Mouse (Mus musculus) adipocyte (in vitro differentiated cells): ENCODE measurements around the gene Abcg2.
A peak's percentile ranks its signal among the peaks of the same experiment; 100 is the strongest.

Source experiments
- DNase-seq: peaks from one replicate; pipeline ENCODE4 v3.0.0-alpha.2; 2016; ENCODE audit warnings: low spot score

Abcg2 gene

DNA sequence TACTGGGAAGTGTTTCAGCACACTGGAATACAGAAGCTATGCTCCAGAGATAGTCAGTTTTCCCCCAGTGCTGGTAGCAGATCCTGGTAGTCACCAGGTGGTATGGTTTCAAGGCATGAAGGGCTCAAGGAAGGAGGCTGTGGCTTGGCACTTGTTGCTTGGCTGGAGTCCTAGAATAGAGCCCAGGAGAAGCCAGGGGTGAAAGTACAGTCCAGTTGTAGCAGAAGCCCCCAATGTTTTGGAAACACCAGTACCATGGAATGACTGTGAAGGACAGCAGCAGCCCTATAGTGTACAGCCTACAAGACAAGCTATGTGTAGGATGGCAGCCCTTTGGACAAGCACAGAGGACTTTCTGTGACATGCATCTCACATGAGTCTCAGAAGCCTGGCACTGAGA is 54.2 kb downstream of the Abcg2 start:
- DNase-seq = no peak

- DNase-seq = no peak
Measured at GRCm38 (mm10) chr6:58639391-58639790, 55.1 kb downstream of the Abcg2 start.

DNA sequence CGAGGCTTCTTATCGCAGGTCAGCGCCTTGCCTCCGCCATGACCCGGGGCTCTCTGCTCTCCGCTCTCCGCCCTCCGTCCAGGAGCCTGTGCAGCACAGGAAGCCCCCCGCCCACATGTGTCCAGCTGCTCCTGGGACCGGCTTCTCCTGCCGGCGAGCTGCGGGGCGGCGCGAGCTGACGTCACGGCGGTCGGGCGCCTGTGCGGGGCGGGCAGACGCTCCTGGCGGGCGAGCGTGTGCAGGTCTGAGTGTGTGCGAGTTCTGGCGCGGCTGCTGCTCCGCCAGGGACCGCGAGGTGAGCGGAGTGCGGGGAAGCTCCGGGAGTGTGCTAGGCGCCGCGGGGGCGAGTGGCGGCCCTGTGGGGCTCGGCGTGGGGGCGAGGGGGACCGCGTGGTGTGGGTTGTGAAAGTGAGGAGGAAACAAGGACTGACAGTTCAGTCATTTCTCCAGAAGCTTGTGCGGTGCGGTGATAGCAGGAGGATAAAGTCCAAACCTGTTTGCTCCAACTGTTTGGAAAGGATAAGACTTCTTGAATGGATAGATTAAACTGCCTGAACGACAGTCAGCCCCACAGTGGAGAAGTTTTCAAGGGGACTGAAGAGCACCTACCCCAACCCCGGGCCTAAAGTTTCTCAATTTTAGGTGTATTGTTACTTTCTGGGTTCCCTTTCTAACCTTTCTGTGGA is 56.2 kb downstream of the Abcg2 start:
- DNase-seq = peak; percentile 36

GRCm38 (mm10) chr6:58641056-58641799 is 56.9 kb downstream of the Abcg2 start:
- no peak for DNase-seq

- no peak for DNase-seq
Measured at GRCm38 (mm10) chr6:58642191-58642590, 57.9 kb downstream of the Abcg2 start.

DNA sequence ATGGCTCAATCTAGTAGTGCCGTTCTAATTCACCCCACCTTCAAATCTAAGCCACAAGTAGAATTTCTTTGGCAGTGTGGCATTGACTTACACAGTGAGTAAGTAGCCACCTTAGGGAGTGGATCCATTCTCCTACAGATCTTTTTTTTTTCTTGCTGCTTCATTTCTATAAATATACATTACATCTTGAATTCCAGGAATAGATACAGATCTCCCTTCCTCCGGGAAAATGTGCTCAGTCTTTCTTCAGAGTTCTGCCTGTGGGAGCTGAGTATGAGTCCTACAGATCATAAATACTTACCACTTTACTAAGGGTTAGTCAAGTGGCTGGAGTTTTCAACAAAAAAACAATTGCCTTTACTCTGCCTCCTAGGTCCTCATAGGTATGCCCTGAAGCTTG is 60.3 kb downstream of the Abcg2 start:
- DNase-seq = no peak

- DNase-seq = no peak
Measured at GRCm38 (mm10) chr6:58648100-58648749, 63.9 kb downstream of the Abcg2 start.

DNA sequence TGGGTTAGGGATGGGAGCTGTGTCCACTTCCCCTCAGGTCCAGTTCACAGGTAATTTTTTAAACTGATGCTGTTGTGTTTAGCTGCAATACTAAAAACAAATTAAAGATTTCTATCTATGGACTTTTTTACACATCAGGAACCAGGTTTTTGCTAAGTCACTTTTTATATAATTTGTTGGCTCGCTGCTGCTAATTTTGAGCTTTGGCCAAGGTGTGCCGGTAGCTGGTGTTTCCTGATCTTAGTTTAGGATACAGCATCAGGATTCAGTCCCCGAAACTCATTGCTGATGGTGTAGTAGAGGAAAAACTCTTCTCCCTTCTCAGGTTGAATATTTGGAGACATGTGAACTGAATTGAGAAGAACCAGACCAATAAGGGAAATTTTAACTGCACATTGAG is 65.8 kb downstream of the Abcg2 start:
- no peak for DNase-seq

DNA sequence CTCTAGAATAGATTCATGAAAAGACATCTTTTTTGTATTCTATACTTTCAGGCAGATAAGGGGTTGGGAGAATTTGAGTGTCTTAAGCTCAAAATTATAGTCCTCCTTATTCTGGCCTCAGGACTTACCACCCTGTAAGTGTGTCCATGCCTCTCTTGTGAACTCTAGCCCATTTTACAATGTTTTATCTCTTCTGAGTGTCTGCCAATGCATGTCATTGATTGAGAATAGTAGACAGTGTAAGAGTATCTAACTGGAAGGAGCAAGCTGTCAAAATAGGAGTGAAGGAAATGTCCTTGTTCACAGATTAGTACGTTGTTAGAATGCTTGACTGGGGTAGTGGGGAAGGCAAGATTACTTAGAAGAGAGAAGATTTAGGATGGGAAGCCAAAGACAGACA is 66.7 kb downstream of the Abcg2 start:
- peak; percentile 59 for DNase-seq

GRCm38 (mm10) chr6:58660951-58661575 is 76.7 kb downstream of the Abcg2 start:
- no peak for DNase-seq

DNA sequence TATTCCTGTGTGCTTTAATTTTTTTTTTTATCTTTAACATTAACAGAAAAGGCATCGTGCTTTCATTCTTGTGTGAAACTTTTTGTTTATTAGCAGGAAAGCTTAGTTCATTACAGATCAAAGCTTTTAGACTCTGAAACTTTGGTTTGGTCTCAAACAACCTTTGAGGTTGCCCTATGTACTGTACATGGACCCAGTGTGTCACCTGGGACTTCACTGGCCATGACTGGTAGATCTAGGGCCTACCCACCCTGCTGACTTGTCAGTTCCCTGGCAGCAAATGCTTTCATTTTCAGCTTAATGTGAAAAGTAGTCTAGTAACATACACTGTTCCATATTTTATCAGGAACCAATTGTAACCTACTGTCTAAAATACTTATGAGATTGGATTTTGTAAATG is 93.5 kb downstream of the Abcg2 start:
- no peak for DNase-seq

GRCm38 (mm10) chr6:58678530-58678929 is 94.2 kb downstream of the Abcg2 start:
- no peak for DNase-seq

DNA sequence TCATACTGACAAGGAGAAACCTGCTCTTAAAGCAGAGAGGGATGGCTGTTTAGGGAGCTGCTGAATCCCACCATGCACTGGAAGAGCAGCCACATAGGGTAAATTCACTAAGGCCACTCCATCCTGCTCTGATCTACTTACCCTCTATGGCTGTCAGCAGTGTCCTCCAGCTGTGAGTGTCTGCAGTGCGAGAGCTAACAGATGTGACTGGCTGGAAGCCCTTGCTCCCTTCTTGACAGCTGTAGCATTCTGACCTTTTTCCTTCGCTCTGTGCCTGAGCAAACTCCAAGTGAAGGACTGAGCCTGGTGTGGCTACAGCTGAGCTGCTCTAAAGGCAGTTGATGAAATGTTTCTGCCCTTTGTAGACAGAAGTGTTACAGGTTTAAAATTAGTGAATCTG is 107.3 kb downstream of the Abcg2 start:
- DNase-seq = no peak

- no peak for DNase-seq
Measured at GRCm38 (mm10) chr6:58694257-58694656, 109.9 kb downstream of the Abcg2 start.

DNA sequence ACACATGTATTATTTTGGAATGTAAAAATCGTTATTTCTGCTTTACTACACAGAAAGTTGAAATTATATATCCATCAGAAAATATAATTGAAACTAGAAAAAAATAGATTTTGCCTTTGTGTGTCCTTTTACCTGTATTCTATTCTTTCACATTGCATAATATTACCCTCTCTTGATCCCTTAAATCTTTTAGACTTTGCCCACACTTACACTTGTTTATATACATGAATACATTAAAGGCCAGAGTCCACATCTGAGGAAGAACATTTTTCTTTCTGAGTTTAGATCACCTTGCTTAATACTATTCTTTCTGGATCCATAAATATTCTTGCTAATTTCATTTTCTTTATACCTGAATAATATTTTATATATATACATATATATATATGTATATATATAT is 110.4 kb downstream of the Abcg2 start:
- no peak for DNase-seq

- no peak for DNase-seq
Measured at GRCm38 (mm10) chr6:58710369-58710768, 126.0 kb downstream of the Abcg2 start.

DNA sequence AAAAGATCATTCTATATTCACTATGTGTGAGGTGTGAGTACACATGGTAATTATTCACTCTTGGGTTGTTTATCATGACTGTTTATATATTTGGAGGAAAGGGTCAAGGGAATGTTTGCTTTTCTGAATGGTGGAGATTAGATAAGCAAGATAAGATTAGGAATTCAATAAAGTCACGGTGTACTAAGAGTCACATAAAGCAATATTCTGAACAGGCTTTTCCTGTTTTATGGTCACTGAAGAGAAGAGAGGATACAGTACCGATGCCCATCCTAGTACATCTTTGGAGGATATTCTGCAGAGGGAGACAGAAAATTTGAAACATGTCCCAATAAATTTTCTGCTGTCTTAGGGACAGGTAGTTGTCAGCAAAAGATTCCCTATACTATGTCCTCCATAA is 127.6 kb downstream of the Abcg2 start:
- DNase-seq = no peak

GRCm38 (mm10) chr6:58733851-58734250 is 149.5 kb downstream of the Abcg2 start:
- DNase-seq = no peak

DNA sequence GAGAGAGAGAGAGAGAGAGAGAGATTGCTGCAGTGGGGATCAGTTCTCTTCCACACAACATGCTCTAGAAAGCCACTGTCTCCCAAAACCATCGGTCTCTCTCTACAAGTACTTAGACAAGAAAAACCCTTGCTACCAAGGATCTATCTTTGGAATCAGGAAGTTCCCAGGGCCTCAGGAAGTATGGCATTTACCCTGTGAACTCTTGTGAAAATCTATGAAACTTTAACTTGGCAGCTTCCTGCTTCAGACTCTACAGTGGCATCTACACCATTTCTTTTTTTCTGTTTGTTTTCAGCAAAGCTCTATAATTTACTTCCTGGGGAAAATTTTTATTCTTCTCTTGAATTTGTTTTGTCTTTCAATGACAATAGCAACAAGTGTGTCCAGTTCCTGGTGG is 150.8 kb downstream of the Abcg2 start:
- DNase-seq = peak; percentile 22
